Mouse (Mus musculus) embryonic facial prominence, embryonic 11.5 days (tissue): ENCODE measurements around the gene Slc25a21. TPM values are rescaled to one million over a fixed set of nuclear protein-coding genes. Genes with fewer than 3 reads are reported as not detected.

Experiments
- ATAC-seq: fragments of 200-750 bp; cut with Nextera tagmentation; replicated peaks from 2 replicates; pipeline ENCODE4 v1.8.0; 2017; ENCODE audit warnings: low read depth; ENCODE audit not compliant: insufficient number of reproducible peaks, low FRiP score, low TSS enrichment
- DNase-seq: peaks from one replicate; pipeline ENCODE4 v3.0.0-alpha.2; 2015; ENCODE audit warnings: low spot score
- H3K27ac ChIP-seq: fragments of 300-500 bp; sonication (generic); replicated peaks from 2 replicates; pipeline ENCODE4 v1.5.1; 2014; ENCODE audit warnings: mild to moderate bottlenecking, low read depth, low read length, control low read depth
- H3K27me3 ChIP-seq: fragments of 300-500 bp; sonication (generic); 2 replicates; pipeline ENCODE4 v1.6.1; 2014; ENCODE audit warnings: mild to moderate bottlenecking, low read length, moderate library complexity, mixed read lengths; ENCODE audit not compliant: control insufficient read depth, insufficient read depth
- H3K36me3 ChIP-seq: fragments of 300-500 bp; sonication (generic); replicated peaks from 2 replicates; pipeline ENCODE4 v1.6.1; 2014; ENCODE audit warnings: low read depth, mild to moderate bottlenecking, low read length, moderate library complexity, mixed read lengths; ENCODE audit not compliant: control insufficient read depth, insufficient read depth
- H3K4me1 ChIP-seq: fragments of 300-500 bp; sonication (generic); 2 replicates; pipeline ENCODE4 v1.6.1; 2014; ENCODE audit warnings: low read length, mixed read lengths; ENCODE audit not compliant: control insufficient read depth, insufficient read depth
- H3K4me2 ChIP-seq: fragments of 300-500 bp; sonication (generic); 2 replicates; pipeline ENCODE4 v1.6.1; 2014; ENCODE audit warnings: low read depth, mild to moderate bottlenecking, control low read depth, low read length, moderate library complexity
- H3K4me3 ChIP-seq: fragments of 300-500 bp; sonication (generic); 2 replicates; pipeline ENCODE4 v1.5.1; 2014; ENCODE audit warnings: low read depth, low read length, control low read depth
- H3K9ac ChIP-seq: fragments of 300-500 bp; sonication (generic); replicated peaks from 2 replicates; pipeline ENCODE4 v1.6.1; 2014; ENCODE audit warnings: mild to moderate bottlenecking, control low read depth, low read length
- H3K9me3 ChIP-seq: fragments of 300-500 bp; sonication (generic); replicated peaks from 2 replicates; pipeline ENCODE4 v1.6.1; 2016; ENCODE audit warnings: mild to moderate bottlenecking, low read length, inconsistent platforms, mixed read lengths; ENCODE audit not compliant: control insufficient read depth
- WGBS: fragments of 180-500 bp; shearing (Covaris S2); extraction: QIAGEN DNeasy Blood & Tissue Kit; methylation state at CpG from one replicate; pipeline ENCODE4 v1.1.7; 2014; 5-methylcytosine and 5-hydroxymethylcytosine counted together
- polyA plus RNA-seq: library from polyadenylated mRNA; unstranded; fragments of >200 nt; fragmentation: Nextera tagmentation; extraction: Ambion mirVana; gene quantifications from 2 replicates; pipeline ENCODE4 v1.2.1, GENCODE M21; 2014

The Slc25a21 gene
- polyA plus RNA-seq, 1 experiment from 2014 or later = 1.9 TPM

DNA sequence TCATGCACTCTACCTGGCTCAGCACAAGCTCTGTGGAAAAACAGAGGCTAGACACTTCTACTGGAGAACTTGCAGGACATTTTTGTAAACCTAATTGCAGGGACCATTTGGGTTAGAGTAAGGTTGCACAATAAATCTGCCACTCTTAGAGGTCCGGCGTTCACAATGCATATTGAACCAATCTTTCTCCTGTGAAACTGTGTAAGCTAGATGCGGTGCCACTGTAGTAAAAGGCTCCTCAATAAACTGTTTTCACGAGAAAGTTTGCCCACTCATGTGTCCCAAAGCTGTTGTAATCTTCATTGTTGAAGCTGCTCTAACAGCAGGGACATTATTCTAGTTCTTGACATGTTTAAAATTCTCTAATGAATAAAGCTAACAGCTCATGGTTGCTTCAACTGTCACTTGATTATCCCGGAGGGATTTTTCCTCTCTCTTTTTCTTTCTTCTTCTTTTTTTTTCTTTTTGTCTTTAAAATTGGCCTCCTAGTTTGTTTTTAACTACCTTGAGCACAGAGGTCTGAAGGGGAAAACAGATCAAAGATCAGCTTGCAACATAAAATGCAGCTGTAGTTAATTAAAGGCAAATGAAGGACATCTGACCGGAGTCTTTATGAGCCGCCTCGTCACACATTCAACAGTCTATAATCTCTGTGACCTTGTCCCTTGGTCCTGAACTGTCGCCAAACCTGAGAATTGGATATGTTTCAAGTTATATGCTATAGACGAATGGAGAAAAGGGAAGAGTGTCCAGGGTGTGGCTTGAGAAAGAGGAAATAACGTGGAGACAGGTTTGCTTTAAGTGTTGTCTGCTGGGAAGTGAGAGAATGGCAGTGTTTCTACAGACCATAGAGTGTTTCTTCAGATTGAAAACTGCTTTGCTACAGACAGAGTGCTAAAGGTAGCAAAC, 245.3 kb downstream of the Slc25a21 start:
- peak; percentile 50 for DNase-seq
- Histone ChIP-seq H3K4me3 (no peak overlapping the region), H3K9me3 (no peaks in the 10 kb centered on the region), H3K27me3 (no peaks in the 10 kb centered on the region), H3K9ac (no peak overlapping the region), H3K27ac (no peak overlapping the region), H3K4me2 (no peak overlapping the region), H3K36me3 (no peaks in the 10 kb centered on the region), H3K4me1 (no peaks in the 10 kb centered on the region)
- ATAC-seq = no peak
- 28% methylated on average over 11 of the region's 11 CpGs for WGBS

DNA sequence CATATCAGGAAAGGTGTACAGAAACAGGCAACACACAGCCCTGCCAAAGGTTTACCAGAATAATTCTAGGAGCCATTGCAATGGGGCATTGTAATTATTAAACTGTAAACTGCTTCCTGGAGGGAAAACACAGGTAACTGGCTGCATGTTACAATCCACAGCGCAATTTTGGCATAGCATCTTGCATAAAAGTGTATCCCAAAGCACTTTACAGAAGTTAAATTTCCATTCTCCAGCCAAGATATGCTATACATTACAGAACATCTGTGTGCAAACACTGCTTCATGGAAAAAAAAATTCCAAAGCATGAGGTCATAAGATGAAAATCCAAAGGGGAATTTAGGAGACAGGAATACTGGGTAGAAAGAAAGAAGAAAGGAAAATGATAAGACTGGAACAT, 253.0 kb downstream of the Slc25a21 start:
- DNase-seq = no peak
- H3K36me3 ChIP-seq = no peaks in the 10 kb centered on the region

DNA sequence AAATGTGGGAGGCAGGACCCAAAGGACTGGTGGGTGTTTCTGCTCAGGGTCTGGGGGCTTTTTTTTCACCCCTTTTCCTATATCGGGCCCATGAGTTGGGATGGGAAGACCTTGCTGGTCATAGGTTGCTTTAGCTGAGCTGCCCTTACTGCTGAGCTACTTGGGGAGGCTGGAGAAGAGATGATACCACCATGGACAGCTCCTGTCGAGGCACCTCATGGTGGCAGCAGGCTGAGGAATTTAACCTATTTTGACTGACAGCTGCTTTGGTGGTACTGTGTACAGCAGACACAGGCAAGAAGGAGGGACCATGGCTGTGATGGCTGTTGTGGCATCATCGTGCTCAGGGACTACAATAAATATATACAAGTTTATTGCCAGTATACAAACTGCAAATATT, 256.4 kb downstream of the Slc25a21 start:
- Histone ChIP-seq H3K9me3 (no peaks in the 10 kb centered on the region), H3K27ac (no peak overlapping the region), H3K4me3 (no peak overlapping the region), H3K27me3 (no peaks in the 10 kb centered on the region), H3K36me3 (no peaks in the 10 kb centered on the region), H3K4me2 (no peak overlapping the region), H3K4me1 (no peaks in the 10 kb centered on the region), H3K9ac (no peak overlapping the region)
- ATAC-seq (no peak), DNase-seq (peak; percentile 40)
- WGBS = 60% methylated on average over 3 of the region's 3 CpGs

More for the DNA sequence above, 253.0 kb downstream of the Slc25a21 start:
- Histone ChIP-seq H3K4me2 (no peak overlapping the region), H3K4me1 (no peaks in the 10 kb centered on the region), H3K4me3 (no peak overlapping the region), H3K9ac (no peak overlapping the region), H3K27me3 (no peaks in the 10 kb centered on the region), H3K9me3 (no peaks in the 10 kb centered on the region), H3K27ac (no peak overlapping the region)
- 85% methylated on average over 1 of the region's 1 CpGs for WGBS
- ATAC-seq = no peak

GRCm38 (mm10) chr12:56918145-56918544, 279.1 kb downstream of the Slc25a21 start:
- H3K9me3 ChIP-seq = no peaks in the 10 kb centered on the region
- no peaks in the 10 kb centered on the region for H3K4me1 ChIP-seq
- H3K27ac ChIP-seq = no peak overlapping the region
- no peak overlapping the region for H3K9ac ChIP-seq
- no peak overlapping the region for H3K4me2 ChIP-seq
- H3K27me3 ChIP-seq = no peaks in the 10 kb centered on the region
- no peak for ATAC-seq
- peak; percentile 11 for DNase-seq
- no peaks in the 10 kb centered on the region for H3K36me3 ChIP-seq
- no peak overlapping the region for H3K4me3 ChIP-seq
- 65% methylated on average over 6 of the region's 6 CpGs for WGBS

DNA sequence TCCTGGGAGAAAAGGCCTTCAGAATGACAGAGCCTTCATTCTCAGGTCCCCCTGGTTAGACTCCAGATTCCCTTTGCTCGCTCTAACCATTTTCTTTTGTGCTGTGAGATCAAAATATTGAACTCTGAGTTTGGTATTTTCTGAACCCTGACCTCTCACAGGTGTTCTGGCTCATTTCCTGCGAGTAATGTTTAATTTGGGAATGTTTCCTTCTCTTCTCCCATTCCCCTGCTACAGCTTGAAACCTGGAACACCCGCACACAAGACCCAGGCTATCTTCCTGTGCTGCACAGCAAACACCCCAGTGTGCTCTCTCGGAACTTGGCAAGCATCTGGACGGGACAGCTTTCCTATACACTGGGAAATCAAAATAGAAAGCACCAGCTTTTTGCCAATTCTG, 290.8 kb downstream of the Slc25a21 start:
- no peaks in the 10 kb centered on the region for H3K4me1 ChIP-seq
- DNase-seq (no peak), ATAC-seq (no peak)
- 64% methylated on average over 5 of the region's 5 CpGs for WGBS
- no peaks in the 10 kb centered on the region for H3K36me3 ChIP-seq
- no peak overlapping the region for H3K4me3 ChIP-seq
- H3K9me3 ChIP-seq = no peaks in the 10 kb centered on the region
- no peaks in the 10 kb centered on the region for H3K27me3 ChIP-seq
- H3K4me2 ChIP-seq = no peak overlapping the region
- H3K9ac ChIP-seq = no peak overlapping the region
- no peak overlapping the region for H3K27ac ChIP-seq

GRCm38 (mm10) chr12:56905652-56906305, 291.5 kb downstream of the Slc25a21 start:
- no peaks in the 10 kb centered on the region for H3K27me3 ChIP-seq
- WGBS = 38% methylated on average over 9 of the region's 9 CpGs
- no peaks in the 10 kb centered on the region for H3K9me3 ChIP-seq
- no peaks in the 10 kb centered on the region for H3K4me1 ChIP-seq
- no peaks in the 10 kb centered on the region for H3K36me3 ChIP-seq
- H3K27ac ChIP-seq = no peak overlapping the region
- DNase-seq = peak; percentile 11
- no peak overlapping the region for H3K4me2 ChIP-seq
- ATAC-seq = no peak
- H3K4me3 ChIP-seq = no peak overlapping the region
- H3K9ac ChIP-seq = no peak overlapping the region

- DNase-seq (peak; percentile 13), ATAC-seq (no peak)
- no peaks in the 10 kb centered on the region for H3K9me3 ChIP-seq
- H3K9ac ChIP-seq = no peak overlapping the region
- H3K36me3 ChIP-seq = no peaks in the 10 kb centered on the region
- 40% methylated on average over 7 of the region's 7 CpGs for WGBS
- no peak overlapping the region for H3K4me3 ChIP-seq
- no peak overlapping the region for H3K27ac ChIP-seq
- no peaks in the 10 kb centered on the region for H3K27me3 ChIP-seq
- no peaks in the 10 kb centered on the region for H3K4me1 ChIP-seq
- H3K4me2 ChIP-seq = no peak overlapping the region
These were observed 292.1 kb downstream of the Slc25a21 start for GRCm38 (mm10) chr12:56905222-56905621.
